Mouse (Mus musculus) right cerebral cortex, postnatal 36 days (tissue): ENCODE measurements around the gene Myocd.
A peak's percentile ranks its signal among the peaks of the same experiment; 100 is the strongest.

Experiments
- DNase-seq, 2 experiments: peaks; one replicate each; pipeline ENCODE4 v3.0.0; 2022; ENCODE audit warnings: low spot score in 2 of 2, mixed read lengths in 1 of 2

Myocd gene

GRCm38 (mm10) chr11:65142838-65143417 lies 126.9 kb downstream of the Myocd start:
- no peak for DNase-seq

- DNase-seq = no peak
Measured at GRCm38 (mm10) chr11:65139030-65139429, 130.8 kb downstream of the Myocd start.

GRCm38 (mm10) chr11:65137145-65137652 lies 132.6 kb downstream of the Myocd start:
- no peak for DNase-seq

- DNase-seq = peak; percentile 43 to 54
Measured at GRCm38 (mm10) chr11:65135251-65135739, 134.5 kb downstream of the Myocd start.

GRCm38 (mm10) chr11:65133661-65134060 lies 136.1 kb downstream of the Myocd start:
- DNase-seq = no peak

- DNase-seq = no peak
Measured at GRCm38 (mm10) chr11:65129110-65129509, 140.7 kb downstream of the Myocd start.

- DNase-seq = no peak
Measured at GRCm38 (mm10) chr11:65128666-65129065, 141.1 kb downstream of the Myocd start.

- DNase-seq = peak; percentile 51
Measured at GRCm38 (mm10) chr11:65126566-65126965, 143.2 kb downstream of the Myocd start.
